Mouse (Mus musculus) gastrocnemius, postnatal 14 days (tissue): ENCODE measurements at regions not wholly inside any gene's neighbourhood (a gene's known extent, or its start where the extent isn't known, plus 50 kb on each side); places are given as distances from the start of the nearest gene placed in this dataset.

Experiments used
- DNase-seq: peaks from one replicate; pipeline ENCODE4 v3.0.0; 2021; ENCODE audit warnings: mixed read lengths
- intact Hi-C: fragments of 180-260 bp; cut with DNase I; formaldehyde crosslinking; loops from one replicate; pipeline ENCODE4 v1.15.1; 2025; ENCODE audit warnings: low total_unique reads

DNA sequence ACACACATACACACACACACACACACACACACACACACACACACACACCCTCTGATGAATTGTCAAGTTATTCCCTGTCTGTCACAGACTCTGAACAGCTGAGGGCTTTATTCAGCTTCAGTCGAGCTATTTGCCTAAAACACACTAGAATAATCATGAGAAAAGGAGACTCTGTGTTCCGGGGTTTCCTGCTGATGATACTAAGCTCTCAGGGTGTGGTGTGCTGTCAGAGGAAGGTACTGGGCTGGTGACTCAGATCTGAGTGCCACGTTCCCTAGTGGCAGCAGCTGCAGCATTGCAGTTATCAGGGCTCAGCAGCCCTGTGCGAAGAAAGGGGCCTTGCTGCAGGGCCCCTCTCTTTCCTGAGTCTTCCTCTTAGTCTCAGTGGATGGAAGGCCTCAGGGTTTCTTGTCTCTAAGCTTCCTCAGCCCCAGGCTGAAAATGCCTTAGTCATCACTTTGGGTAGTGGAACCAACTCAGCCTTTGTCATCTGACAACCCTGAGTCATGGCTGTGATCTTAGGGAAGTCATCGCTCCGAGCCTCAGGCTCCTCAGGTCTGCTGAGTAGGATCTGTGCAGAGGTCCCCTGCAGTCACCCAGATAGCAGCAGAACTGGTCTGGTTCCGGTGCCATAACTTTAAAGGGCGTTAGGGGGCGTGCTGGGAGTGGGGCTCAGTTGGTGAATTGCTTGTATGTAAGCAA lies 106.8 kb upstream of the Lrfn2 start:
- intact Hi-C loops, result no loop called here
- DNase-seq, result no peak

DNA sequence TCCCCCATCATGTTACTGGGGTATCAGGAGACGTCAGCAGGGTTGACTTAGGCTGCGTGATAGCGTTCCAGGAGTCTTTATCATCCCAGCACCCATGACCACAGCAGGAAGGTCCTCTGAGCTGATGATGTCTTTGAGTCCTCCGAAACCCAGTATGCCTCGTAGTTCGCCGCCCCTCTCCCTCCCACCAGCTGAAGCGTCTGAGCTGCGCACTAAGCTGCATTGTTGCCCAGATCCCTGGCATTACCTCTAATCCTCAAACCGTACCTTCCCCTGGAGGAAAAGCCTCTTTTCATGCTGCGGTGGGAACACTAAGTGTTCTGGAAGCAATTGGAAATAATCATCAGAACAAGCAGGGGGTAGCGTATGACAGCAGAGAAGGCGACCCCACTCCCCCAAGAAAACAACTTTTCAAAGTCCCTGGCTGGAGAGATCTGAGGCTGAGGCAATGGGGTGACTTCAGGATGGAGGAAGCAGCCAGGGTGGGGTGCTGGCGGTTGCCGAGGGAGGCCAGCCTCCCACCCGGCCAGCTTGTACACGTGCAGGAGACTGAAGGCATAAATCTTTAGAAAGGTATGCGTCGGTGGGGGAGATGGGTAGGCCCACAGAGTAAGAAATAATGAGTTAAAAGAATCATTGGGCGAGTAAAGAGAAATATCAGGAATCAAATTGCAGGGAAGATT lies 93.7 kb upstream of the Lrfn2 start:
- DNase-seq, result no peak

DNA sequence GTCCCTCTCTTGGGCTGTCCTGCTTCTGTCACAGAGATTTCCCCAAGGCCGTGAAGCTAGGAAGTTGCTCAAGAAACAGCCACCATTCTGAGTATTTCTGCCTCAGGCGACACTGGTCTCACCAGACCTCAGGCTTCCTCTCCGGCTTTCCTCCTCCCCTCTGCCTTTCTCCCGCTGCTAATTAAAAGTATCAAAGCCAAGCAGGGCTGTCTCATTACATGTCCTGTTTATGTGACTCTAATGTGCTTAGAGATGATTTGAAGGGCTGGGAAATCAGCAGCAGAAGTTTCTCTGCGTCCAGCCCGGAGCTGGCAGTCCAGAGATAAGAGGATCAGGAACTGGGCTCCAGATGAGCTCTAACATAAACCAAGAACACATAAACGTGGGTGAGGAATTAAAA lies 84.3 kb upstream of the Lrfn2 start:
- no peak for DNase-seq
- intact Hi-C loops, result no loop called here

More for the DNA sequence above, 93.7 kb upstream of the Lrfn2 start:
- intact Hi-C loops, result no loop called here

DNA sequence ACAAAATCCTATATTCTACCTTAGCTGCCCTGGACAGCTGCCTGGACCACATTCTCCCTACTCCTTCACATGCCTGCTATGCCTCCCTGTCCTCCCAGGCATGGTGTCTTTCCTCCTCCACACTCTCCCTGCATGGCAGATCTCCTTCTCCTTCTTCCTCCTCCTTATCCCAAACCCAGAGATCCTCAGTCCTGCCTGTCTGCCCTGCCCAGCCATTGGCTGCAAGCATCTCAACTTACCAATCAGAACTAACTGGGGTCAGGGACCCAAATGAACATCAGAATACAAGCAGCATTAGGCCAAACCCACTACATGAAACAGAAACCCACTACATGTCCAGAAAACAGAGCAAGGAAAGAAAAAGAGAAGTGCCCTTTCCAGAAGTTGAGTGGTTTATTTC lies 81.3 kb upstream of the Lrfn2 start:
- DNase-seq, result no peak
- intact Hi-C loops, result no loop called here

DNA sequence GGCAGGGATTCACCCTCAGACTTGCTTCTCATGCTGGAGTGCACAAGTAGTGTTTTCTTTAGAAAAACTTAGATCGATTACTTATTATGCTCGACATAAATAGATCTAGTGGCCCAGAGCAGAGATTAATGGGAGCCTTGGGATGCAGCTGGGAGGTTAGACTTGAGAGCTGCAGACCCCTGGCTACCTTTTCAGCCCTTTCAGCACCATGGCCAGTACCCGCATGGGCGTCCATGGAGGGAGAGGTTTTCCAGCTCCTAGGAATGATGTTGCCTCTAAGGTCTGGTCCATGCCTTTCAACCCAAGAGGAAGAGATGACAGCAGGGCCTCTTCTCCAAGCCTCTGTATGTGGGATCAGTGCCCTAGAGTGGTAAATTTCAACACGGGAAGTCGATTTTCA lies 73.3 kb upstream of the Lrfn2 start:
- intact Hi-C loops, result no loop called here
- no peak for DNase-seq

DNA sequence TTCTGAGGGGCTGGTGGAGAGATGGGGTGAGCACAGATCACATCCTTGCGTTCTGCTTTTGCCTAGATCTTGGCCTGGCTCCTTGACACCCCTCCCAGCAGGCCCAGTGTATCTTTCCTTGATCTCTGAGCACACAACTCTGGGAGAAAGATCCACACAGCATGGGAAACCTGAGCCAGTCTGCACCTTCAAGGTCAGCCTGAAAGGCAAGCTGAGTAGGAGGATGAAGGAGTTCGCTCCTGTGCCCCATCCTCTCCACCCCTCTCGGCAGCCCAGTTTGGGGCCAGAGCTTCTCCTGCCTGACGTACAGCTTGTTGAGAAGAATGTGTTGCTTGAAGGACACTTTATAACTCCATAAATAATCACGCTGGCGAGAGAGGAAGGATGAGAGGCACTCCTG lies 61.7 kb upstream of the Lrfn2 start:
- intact Hi-C loops, result no loop called here
- DNase-seq, result no peak

DNA sequence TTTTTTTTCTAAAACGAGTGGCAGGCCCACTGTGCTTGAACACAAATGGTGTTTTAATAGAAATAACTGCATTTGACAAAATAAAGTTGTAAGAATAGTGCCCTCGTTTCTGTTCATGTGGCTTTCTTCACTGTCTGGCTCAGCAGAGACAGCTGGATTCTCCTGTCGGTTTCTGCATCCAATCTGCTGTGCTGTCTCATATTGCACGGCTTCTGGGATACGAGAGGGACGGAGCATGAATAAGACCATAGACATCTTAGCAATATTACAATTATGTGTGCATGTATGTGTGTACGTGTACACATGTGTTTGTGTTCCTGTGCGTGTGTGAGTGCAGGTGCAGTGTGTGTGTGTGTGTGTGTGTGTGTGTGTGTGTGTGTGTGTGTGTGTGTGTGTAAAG lies 54.7 kb upstream of the Lrfn2 start:
- intact Hi-C loops, result no loop called here
- DNase-seq, result no peak

DNA sequence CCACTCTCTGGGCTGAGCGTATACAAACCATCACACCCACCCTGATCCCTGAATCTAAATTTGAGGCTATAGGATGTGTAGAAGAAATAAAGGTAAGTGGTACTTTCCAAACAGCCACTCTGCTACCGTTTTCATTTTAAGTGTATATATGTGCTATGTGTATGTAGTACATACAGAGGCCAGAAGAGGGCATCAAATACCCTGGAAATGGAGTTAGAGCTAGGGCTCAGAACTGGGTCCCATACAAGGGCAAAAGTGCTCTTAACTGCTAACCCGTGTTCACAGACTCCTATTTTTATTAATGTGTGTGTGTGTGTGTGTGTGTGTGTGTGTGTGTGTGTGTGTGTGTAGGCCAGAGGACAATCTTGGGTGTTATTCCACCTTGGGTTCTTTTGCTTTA lies 51.6 kb upstream of the Lrfn2 start:
- intact Hi-C loops, result no loop called here
- no peak for DNase-seq

DNA sequence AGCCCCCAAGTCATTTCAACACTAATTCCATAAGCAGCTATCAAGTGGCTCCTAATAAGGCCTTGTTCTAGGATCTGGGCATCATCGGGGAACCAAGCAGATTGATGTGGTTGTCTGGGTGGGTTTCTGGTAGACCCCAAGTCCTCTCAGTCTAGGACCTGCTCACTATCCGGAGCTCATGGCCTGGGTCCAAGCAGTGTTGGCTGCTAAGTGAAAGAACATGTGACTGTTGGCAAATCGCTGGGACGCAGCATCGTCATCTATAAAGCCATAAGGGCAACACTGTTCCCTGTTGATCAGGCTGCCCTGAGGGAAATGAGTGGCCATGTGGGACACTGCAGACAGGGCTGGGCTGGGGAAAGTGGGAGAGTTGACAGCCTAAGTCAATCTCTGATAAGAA lies 50.2 kb upstream of the Lrfn2 start:
- no peak for DNase-seq
- intact Hi-C loops, result no loop called here
